Comparison of ENCODE assay signal across 27 mouse cellular contexts in the genomic region with DNA sequence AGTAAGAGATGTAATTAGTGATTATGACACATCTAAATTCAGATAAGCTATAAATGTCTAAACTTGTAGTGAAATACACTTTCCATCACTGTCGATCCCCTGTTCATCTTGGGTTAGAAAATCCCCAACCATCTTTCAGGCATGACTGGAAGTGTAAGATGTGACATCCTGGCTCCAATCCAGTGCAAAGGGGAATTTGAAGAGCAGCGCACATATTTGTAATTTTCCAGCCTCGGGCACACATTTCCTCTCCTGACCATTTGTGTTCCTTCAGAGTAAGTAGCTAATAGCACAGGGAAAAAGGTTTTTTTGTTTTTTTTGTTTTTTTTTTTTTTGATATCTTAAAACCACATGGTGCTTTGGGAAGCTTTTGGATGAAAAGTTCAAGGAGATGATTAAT.
DNase-seq lines count a peak whose midpoint lies in the region; ATAC-seq and TF ChIP-seq lines count a peak whose summit lies in the region.
"Had no signal": no experiment of that assay in that cellular context is flagged by ENCODE, and none has a peak within 500 bp of the region (broad histone marks: within the 10 kb centered on the region; RNA-seq: fewer than 3 reads in every experiment).

No protein-coding gene starts in this region.

- no peak overlapping the region for H3K27ac ChIP-seq in kidney, embryonic 14.5 days (ENCODE audit: low read depth, low read length)
- no peak overlapping the region for H3K27ac ChIP-seq in lung, embryonic 14.5 days (ENCODE audit: low read depth)
- H3K27ac ChIP-seq in hindbrain, embryonic 16.5 days (ENCODE audit: low read depth, low read length), result no peak overlapping the region
- H3K27ac ChIP-seq: embryonic facial prominence, embryonic 13.5 days; forebrain, embryonic 12.5 days; hindbrain, embryonic 10.5 days; hindbrain, embryonic 15.5 days; kidney, postnatal 0 days; layer of hippocampus, adult 2 months; liver, embryonic 12.5 days; macrophage; midbrain, embryonic 13.5 days; neural tube, embryonic 13.5 days; stomach, postnatal 0 days had no signal

- no peak overlapping the region for H3K4me3 ChIP-seq in kidney, embryonic 14.5 days (ENCODE audit: low read length)
- H3K4me3 ChIP-seq in lung, embryonic 14.5 days (ENCODE audit: low read depth, low read length), result no peak overlapping the region
- no peak overlapping the region for H3K4me3 ChIP-seq in hindbrain, embryonic 16.5 days (ENCODE audit: low read length)
- H3K4me3 ChIP-seq: embryonic facial prominence, embryonic 13.5 days; forebrain, embryonic 12.5 days; hindbrain, embryonic 10.5 days; hindbrain, embryonic 15.5 days; layer of hippocampus, adult 2 months; liver, embryonic 12.5 days; midbrain, embryonic 13.5 days; neural tube, embryonic 13.5 days had no signal

- WGBS in kidney, embryonic 14.5 days, result 79% methylated on average over 3 of the region's 3 CpGs
- 42% methylated on average over 3 of the region's 3 CpGs for WGBS in lung, embryonic 14.5 days
- 79% methylated on average over 3 of the region's 3 CpGs for WGBS in hindbrain, embryonic 16.5 days

- H3K27me3 ChIP-seq in kidney, embryonic 14.5 days (ENCODE audit: control insufficient read depth, insufficient read depth, low read length), result no peaks in the 10 kb centered on the region
- H3K27me3 ChIP-seq in lung, embryonic 14.5 days (ENCODE audit: insufficient read depth, low read length), result no peaks in the 10 kb centered on the region
- H3K27me3 ChIP-seq in hindbrain, embryonic 16.5 days (replicated peaks; ENCODE audit: control insufficient read depth, insufficient read depth, low read length), result no peaks in the 10 kb centered on the region
- H3K27me3 ChIP-seq: embryonic facial prominence, embryonic 13.5 days; forebrain, embryonic 12.5 days; hindbrain, embryonic 15.5 days; liver, embryonic 12.5 days; midbrain, embryonic 13.5 days; neural tube, embryonic 13.5 days had no signal

- no peaks in the 10 kb centered on the region for H3K4me1 ChIP-seq in kidney, embryonic 14.5 days (ENCODE audit: control insufficient read depth, insufficient read depth, low read length)
- no peaks in the 10 kb centered on the region for H3K4me1 ChIP-seq in lung, embryonic 14.5 days (ENCODE audit: insufficient read depth)
- no peaks in the 10 kb centered on the region for H3K4me1 ChIP-seq in hindbrain, embryonic 16.5 days (ENCODE audit: control insufficient read depth, insufficient read depth, low read depth, low read length)
- H3K4me1 ChIP-seq: embryonic facial prominence, embryonic 13.5 days; forebrain, embryonic 12.5 days; hindbrain, embryonic 10.5 days; hindbrain, embryonic 15.5 days; liver, embryonic 12.5 days; midbrain, embryonic 13.5 days; neural tube, embryonic 13.5 days had no signal

- H3K9me3 ChIP-seq in kidney, embryonic 14.5 days (ENCODE audit: control insufficient read depth, low read length), result 0 out of 2 replicates have a peak, but pooled peaks cover 2% of the 10 kb centered on the region
- H3K9me3 ChIP-seq in lung, embryonic 14.5 days (ENCODE audit: low read depth, low read length), result no peaks in the 10 kb centered on the region
- H3K9me3 ChIP-seq in hindbrain, embryonic 16.5 days (ENCODE audit: control insufficient read depth, low read length), result no peaks in the 10 kb centered on the region
- H3K9me3 ChIP-seq: forebrain, embryonic 12.5 days; hindbrain, embryonic 15.5 days; midbrain, embryonic 13.5 days; neural tube, embryonic 13.5 days had no signal

- no peak overlapping the region for H3K4me2 ChIP-seq in kidney, embryonic 14.5 days (replicated peaks; ENCODE audit: low read depth, low read length)
- no peak overlapping the region for H3K4me2 ChIP-seq in lung, embryonic 14.5 days
- no peak overlapping the region for H3K4me2 ChIP-seq in hindbrain, embryonic 16.5 days (ENCODE audit: low read length)
- H3K4me2 ChIP-seq: embryonic facial prominence, embryonic 13.5 days; forebrain, embryonic 12.5 days; hindbrain, embryonic 15.5 days; liver, embryonic 12.5 days; midbrain, embryonic 13.5 days; neural tube, embryonic 13.5 days had no signal

- peak; percentile 31 for DNase-seq in adrenal gland, adult 2 months
- no peak for DNase-seq in adrenal gland, adult 8-10 months
- DNase-seq in kidney, adult 11 months, result peak; percentile 18
- DNase-seq in lung, embryonic 14.5 days, result peak; percentile 47
- no peak for DNase-seq in lung, postnatal 4 days
- DNase-seq: cerebellum, adult 8-10 months; embryo, embryonic 11 days; forebrain, postnatal 0 days; heart, postnatal 14 days; liver, postnatal 0 days; right cerebral cortex, postnatal 4 days; thymus, adult 2 months; thymus, postnatal 4 days had no signal

- H3K36me3 ChIP-seq in kidney, embryonic 14.5 days (ENCODE audit: control insufficient read depth, insufficient read depth, low read length), result no peaks in the 10 kb centered on the region
- no peaks in the 10 kb centered on the region for H3K36me3 ChIP-seq in lung, embryonic 14.5 days (ENCODE audit: insufficient read depth)
- no peaks in the 10 kb centered on the region for H3K36me3 ChIP-seq in hindbrain, embryonic 16.5 days (ENCODE audit: control insufficient read depth, insufficient read depth, low read length)
- H3K36me3 ChIP-seq: embryonic facial prominence, embryonic 13.5 days; forebrain, embryonic 12.5 days; hindbrain, embryonic 10.5 days; hindbrain, embryonic 15.5 days; liver, embryonic 12.5 days; midbrain, embryonic 13.5 days; neural tube, embryonic 13.5 days had no signal

- H3K9ac ChIP-seq in kidney, embryonic 14.5 days (ENCODE audit: low read depth, low read length), result no peak overlapping the region
- no peak overlapping the region for H3K9ac ChIP-seq in lung, embryonic 14.5 days
- H3K9ac ChIP-seq in hindbrain, embryonic 16.5 days (ENCODE audit: low read depth, low read length), result no peak overlapping the region
- H3K9ac ChIP-seq: embryonic facial prominence, embryonic 13.5 days; forebrain, embryonic 12.5 days; forebrain, postnatal 0 days; hindbrain, embryonic 15.5 days; liver, embryonic 12.5 days; liver, postnatal 0 days; midbrain, embryonic 13.5 days; neural tube, embryonic 13.5 days had no signal

- TF ChIP-seq CTCF in lung, embryonic 14.5 days (IDR thresholded peaks at IDR 0.05; ENCODE audit: low read depth), result no peak

- ATAC-seq in kidney, embryonic 14.5 days (ENCODE audit: low FRiP score, low TSS enrichment), result no peak
- ATAC-seq in lung, embryonic 14.5 days (ENCODE audit: insufficient read depth), result no peak
- no peak for ATAC-seq in hindbrain, embryonic 16.5 days
- ATAC-seq: forebrain, postnatal 0 days; liver, embryonic 12.5 days; liver, postnatal 0 days; lung, postnatal 0 days; midbrain, embryonic 13.5 days had no signal

Comparison
In these comparisons a context has a peak if more than half of its experiments do, and no peak if none do; other contexts are left out.
1. DNase-seq: peak in adrenal gland, adult 2 months (single experiment), kidney, adult 11 months (single experiment) and lung, embryonic 14.5 days (single experiment); none in adrenal gland, adult 8-10 months (single experiment) and lung, postnatal 4 days (0 of 2).